ENCODE assay signal across 28 mouse cellular contexts in the genomic region with DNA sequence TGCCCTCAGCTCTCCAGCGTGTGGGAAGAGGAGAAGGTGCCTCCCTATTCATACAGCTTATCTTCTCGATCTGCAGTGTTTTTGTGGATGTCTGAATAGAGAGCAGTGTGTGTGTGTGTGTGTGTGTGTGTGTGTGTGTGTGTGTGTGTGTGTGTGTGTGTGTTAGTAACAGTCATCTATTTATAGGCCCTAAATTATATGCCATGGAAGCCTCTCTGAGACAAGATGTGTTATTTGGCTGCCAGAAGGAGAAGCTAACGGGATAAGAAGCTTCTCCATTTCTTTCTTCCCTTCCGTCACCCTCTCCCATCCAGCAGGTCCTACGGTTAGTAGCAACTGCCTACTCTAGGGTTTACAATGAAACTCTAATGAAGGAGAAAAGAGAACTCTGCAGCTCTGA.
"Had no signal": no experiment of that assay in that cellular context is flagged by ENCODE, and none has a peak within 500 bp of the region (broad histone marks: within the 10 kb centered on the region; RNA-seq: fewer than 3 reads in every experiment).

No protein-coding gene starts in this region.

- H3K4me1 ChIP-seq: heart, embryonic 13.5 days; heart, embryonic 15.5 days; kidney, embryonic 15.5 days; liver, embryonic 12.5 days had no signal

- H3K27me3 ChIP-seq: heart, embryonic 13.5 days; heart, embryonic 15.5 days; hindbrain, embryonic 13.5 days; hindbrain, embryonic 15.5 days; kidney, embryonic 15.5 days; limb, embryonic 13.5 days; limb, embryonic 15.5 days; liver, embryonic 12.5 days had no signal

- H3K9ac ChIP-seq: heart, embryonic 13.5 days; heart, embryonic 15.5 days; hindbrain, embryonic 13.5 days; hindbrain, embryonic 15.5 days; kidney, embryonic 15.5 days; limb, embryonic 13.5 days; limb, embryonic 15.5 days; liver, embryonic 12.5 days; liver, embryonic 14.5 days had no signal

- H3K4me2 ChIP-seq: heart, embryonic 11.5 days; heart, embryonic 13.5 days; heart, embryonic 15.5 days; hindbrain, embryonic 13.5 days; hindbrain, embryonic 15.5 days; kidney, embryonic 15.5 days; limb, embryonic 13.5 days; limb, embryonic 15.5 days; liver, embryonic 12.5 days had no signal

- H3K4me3 ChIP-seq: gastrocnemius, adult 2 months; heart, adult 2 months; heart, embryonic 13.5 days; heart, embryonic 15.5 days; hindbrain, embryonic 13.5 days; hindbrain, embryonic 15.5 days; kidney, embryonic 15.5 days; limb, embryonic 13.5 days; limb, embryonic 15.5 days; liver, embryonic 12.5 days had no signal

- DNase-seq: gastrocnemius, adult 2 months; gastrocnemius, postnatal 14 days; gastrocnemius, postnatal 36 days; heart, adult 11 months; heart, adult 2 months; heart, postnatal 14 days; heart, postnatal 36 days; kidney, adult 11 months; kidney, adult 2 months; kidney, adult 9 months; kidney, postnatal 14 days; kidney, postnatal 36 days; layer of hippocampus, adult 9-11 months; layer of hippocampus, postnatal 36 days; left cerebral cortex, postnatal 4 days had no signal

- H3K9me3 ChIP-seq: heart, embryonic 15.5 days; hindbrain, embryonic 13.5 days; hindbrain, embryonic 15.5 days; limb, embryonic 15.5 days; liver, embryonic 12.5 days had no signal

- H3K36me3 ChIP-seq: heart, embryonic 13.5 days; heart, embryonic 15.5 days; hindbrain, embryonic 13.5 days; hindbrain, embryonic 15.5 days; kidney, embryonic 15.5 days; limb, embryonic 13.5 days; limb, embryonic 15.5 days; liver, embryonic 12.5 days had no signal

- ATAC-seq: hindbrain, postnatal 0 days; intestine, embryonic 16.5 days; liver, embryonic 12.5 days had no signal

- H3K27ac ChIP-seq: gastrocnemius, adult 2 months; heart, adult 2 months; heart, embryonic 13.5 days; heart, embryonic 15.5 days; hindbrain, embryonic 13.5 days; hindbrain, embryonic 15.5 days; hindbrain, postnatal 0 days; kidney, embryonic 15.5 days; kidney, postnatal 0 days; limb, embryonic 13.5 days; limb, embryonic 15.5 days; liver, embryonic 12.5 days; liver, embryonic 14.5 days had no signal
